Mouse (Mus musculus) heart, adult 2 months (tissue): Measurements from ENCODE around the gene Nos1ap.

Experiments
- EP300 ChIP-seq: fragments of 200-500 bp; IDR thresholded peaks from 2 replicates; pipeline ENCODE4 v1.6.1; 2011; ENCODE audit warnings: low read depth, low read length, control low read depth; ENCODE audit not compliant: insufficient read depth
- POLR2A ChIP-seq: fragments of 200-500 bp; IDR thresholded peaks from 2 replicates; pipeline ENCODE4 v1.6.1; 2011; ENCODE audit warnings: mild to moderate bottlenecking, low read depth, low read length, control low read depth; ENCODE audit not compliant: insufficient read depth

- TF ChIP-seq POLR2A (no peak), EP300 (0 out of 2 replicates have a peak, but pooled peaks have one; percentile 15)
These were observed 38.8 kb downstream of the Nos1ap start for GRCm38 (mm10) chr1:170550649-170551440.
